Mouse (Mus musculus) limb, embryonic 11.5 days (tissue): ENCODE measurements around the gene Scarb1. TPM values are rescaled to one million over a fixed set of nuclear protein-coding genes. Genes with fewer than 3 reads are reported as not detected.
A peak's percentile ranks its signal among the peaks of the same experiment; 100 is the strongest.

ENCODE experiments used
- ATAC-seq: fragments of 200-750 bp; cut with Nextera tagmentation; 2 replicates; pipeline ENCODE4 v1.8.0; 2017; ENCODE audit warnings: low read depth; ENCODE audit not compliant: insufficient number of reproducible peaks, low FRiP score, low TSS enrichment
- DNase-seq: peaks from one replicate; pipeline ENCODE4 v3.0.0-alpha.2; 2015; ENCODE audit warnings: low spot score
- H3K27ac ChIP-seq: fragments of 300-500 bp; sonication (generic); replicated peaks from 2 replicates; pipeline ENCODE4 v1.5.1; 2014; ENCODE audit warnings: low read depth, mild to moderate bottlenecking, low read length
- H3K27me3 ChIP-seq: fragments of 300-500 bp; sonication (generic); 2 replicates; pipeline ENCODE4 v1.6.1; 2014; ENCODE audit warnings: mild to moderate bottlenecking, low read length, mixed read lengths; ENCODE audit not compliant: control insufficient read depth, insufficient read depth
- H3K36me3 ChIP-seq: fragments of 300-500 bp; sonication (generic); 2 replicates; pipeline ENCODE4 v1.6.1; 2014; ENCODE audit warnings: mild to moderate bottlenecking, low read length, moderate library complexity, mixed read lengths; ENCODE audit not compliant: control insufficient read depth, insufficient read depth
- H3K4me1 ChIP-seq: fragments of 300-500 bp; sonication (generic); 2 replicates; pipeline ENCODE4 v1.6.1; 2014; ENCODE audit warnings: low read length, mixed read lengths; ENCODE audit not compliant: control insufficient read depth, insufficient read depth
- H3K4me2 ChIP-seq: fragments of 300-500 bp; sonication (generic); 2 replicates; pipeline ENCODE4 v1.6.1; 2014; ENCODE audit warnings: low read depth, mild to moderate bottlenecking, moderate library complexity; ENCODE audit not compliant: severe bottlenecking
- H3K4me3 ChIP-seq: fragments of 300-500 bp; sonication (generic); 2 replicates; pipeline ENCODE4 v1.5.1; 2014; ENCODE audit warnings: low read depth, low read length
- H3K9ac ChIP-seq: fragments of 300-500 bp; sonication (generic); 2 replicates; pipeline ENCODE4 v1.6.1; 2014; ENCODE audit warnings: mild to moderate bottlenecking, low read length
- H3K9me3 ChIP-seq: fragments of 300-500 bp; sonication (generic); 2 replicates; pipeline ENCODE4 v1.6.1; 2016; ENCODE audit warnings: low read length; ENCODE audit not compliant: control insufficient read depth
- WGBS: fragments of 180-500 bp; shearing (Covaris S2); extraction: QIAGEN DNeasy Blood & Tissue Kit; methylation state at CpG from one replicate; pipeline ENCODE4 v1.1.7; 2014; 5-methylcytosine and 5-hydroxymethylcytosine counted together
- polyA plus RNA-seq: library from polyadenylated mRNA; unstranded; fragments of >200 nt; fragmentation: Nextera tagmentation; extraction: Ambion mirVana; gene quantifications from 2 replicates; pipeline ENCODE4 v1.2.1, GENCODE M21; 2014

Gene Scarb1
- polyA plus RNA-seq, 1 experiment from 2014 or later: 30.3 TPM

GRCm38 (mm10) chr5:125355650-125356049 is 14.8 kb upstream of the Scarb1 start:
- Histone ChIP-seq H3K4me1 (no peaks in the 10 kb centered on the region), H3K27ac (no peak overlapping the region), H3K27me3 (no peaks in the 10 kb centered on the region), H3K4me3 (no peak overlapping the region), H3K36me3 (no peaks in the 10 kb centered on the region), H3K9ac (no peak overlapping the region), H3K9me3 (no peaks in the 10 kb centered on the region), H3K4me2 (no peak overlapping the region)
- ATAC-seq (no peak), DNase-seq (no peak)
- WGBS: 47% methylated on average over 7 of the region's 7 CpGs

GRCm38 (mm10) chr5:125354885-125355492 is 14.1 kb upstream of the Scarb1 start:
- no peak for DNase-seq
- 0 out of 2 replicates have a peak, but pooled peaks have one; percentile 26 for ATAC-seq
- 56% methylated on average over 7 of the region's 7 CpGs for WGBS

DNA sequence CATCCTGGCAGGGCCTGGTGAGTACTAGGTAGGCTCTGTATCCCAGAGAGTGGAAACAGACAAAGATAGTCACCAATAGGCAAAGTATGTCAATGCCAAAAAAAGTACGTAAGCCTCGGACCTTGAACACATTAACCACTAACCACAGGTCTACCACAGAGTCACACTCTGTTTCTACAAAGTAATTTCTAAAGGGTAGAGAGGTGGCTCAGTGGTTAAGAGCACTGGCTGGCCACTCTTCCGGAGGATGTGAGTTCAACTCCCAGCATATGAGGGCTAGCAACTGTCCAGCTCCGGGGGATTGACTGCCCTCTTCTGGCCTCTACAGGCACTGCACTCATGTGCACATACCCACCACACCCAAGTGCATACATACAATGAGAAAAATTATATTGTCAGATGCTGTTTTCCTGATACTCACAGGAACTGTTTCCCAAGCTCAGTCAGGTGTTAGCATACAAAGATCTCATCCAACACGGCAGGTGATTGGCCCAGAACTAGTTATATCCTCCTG is 11.9 kb upstream of the Scarb1 start:
- no peaks in the 10 kb centered on the region for H3K36me3 ChIP-seq
- ATAC-seq: no peak
- H3K4me2 ChIP-seq: no peak overlapping the region
- H3K9ac ChIP-seq: no peak overlapping the region
- no peak overlapping the region for H3K27ac ChIP-seq
- 93% methylated on average over 5 of the region's 5 CpGs for WGBS
- H3K27me3 ChIP-seq: no peaks in the 10 kb centered on the region
- no peak for DNase-seq
- no peaks in the 10 kb centered on the region for H3K9me3 ChIP-seq
- H3K4me3 ChIP-seq: no peak overlapping the region
- H3K4me1 ChIP-seq: no peaks in the 10 kb centered on the region

More at GRCm38 (mm10) chr5:125354885-125355492, 14.1 kb upstream of the Scarb1 start:
- Histone ChIP-seq H3K27me3 (no peaks in the 10 kb centered on the region), H3K4me1 (no peaks in the 10 kb centered on the region), H3K9me3 (no peaks in the 10 kb centered on the region), H3K36me3 (no peaks in the 10 kb centered on the region), H3K4me3 (no peak overlapping the region), H3K9ac (no peak overlapping the region), H3K27ac (no peak overlapping the region), H3K4me2 (no peak overlapping the region)

DNA sequence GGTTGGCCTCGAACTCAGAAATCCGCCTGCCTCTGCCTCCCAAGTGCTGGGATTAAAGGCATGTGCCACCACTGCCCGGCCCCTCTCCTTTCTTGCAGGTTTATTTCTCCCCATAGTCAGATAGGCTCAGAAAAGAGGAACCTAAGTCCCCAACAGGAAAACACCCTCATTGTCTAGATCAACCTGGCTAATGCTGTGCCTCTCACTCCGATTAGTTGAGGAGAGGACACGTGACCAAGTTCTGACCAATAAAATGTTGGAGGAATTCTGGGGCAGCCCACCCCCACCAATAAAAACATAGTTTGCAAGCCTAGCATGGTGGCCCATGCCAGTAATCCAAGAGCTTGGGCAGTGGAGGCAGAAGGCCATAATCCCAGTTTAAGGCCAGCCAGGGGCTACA is 11.0 kb upstream of the Scarb1 start:
- H3K36me3 ChIP-seq: no peaks in the 10 kb centered on the region
- no peak overlapping the region for H3K9ac ChIP-seq
- H3K27ac ChIP-seq: no peak overlapping the region
- H3K27me3 ChIP-seq: no peaks in the 10 kb centered on the region
- H3K4me2 ChIP-seq: no peak overlapping the region
- no peak overlapping the region for H3K4me3 ChIP-seq
- H3K4me1 ChIP-seq: no peaks in the 10 kb centered on the region
- 94% methylated on average over 5 of the region's 5 CpGs for WGBS
- DNase-seq: no peak
- no peaks in the 10 kb centered on the region for H3K9me3 ChIP-seq
- ATAC-seq: no peak

DNA sequence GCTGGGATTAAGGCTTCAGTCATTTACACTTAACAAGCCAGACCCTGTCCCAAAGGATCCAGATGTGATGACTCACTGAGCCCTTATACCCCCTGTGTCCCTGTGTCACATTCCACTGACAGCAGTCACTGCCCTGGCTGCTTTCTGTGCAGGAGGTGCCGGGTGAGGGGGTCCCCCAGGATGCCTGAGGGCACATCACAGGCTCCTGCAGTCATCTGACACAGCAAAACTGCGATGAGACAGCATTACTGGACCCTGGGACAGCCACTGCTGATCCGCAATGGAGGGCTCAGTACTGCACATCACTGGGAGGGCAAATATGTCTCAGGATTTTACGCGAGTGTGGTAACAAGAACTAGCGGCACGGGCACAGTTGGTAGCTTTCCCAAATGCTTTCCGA is 10.2 kb upstream of the Scarb1 start:
- Histone ChIP-seq H3K9ac (no peak overlapping the region), H3K9me3 (no peaks in the 10 kb centered on the region), H3K4me2 (no peak overlapping the region), H3K27ac (no peak overlapping the region), H3K4me3 (no peak overlapping the region), H3K27me3 (no peaks in the 10 kb centered on the region), H3K4me1 (no peaks in the 10 kb centered on the region), H3K36me3 (no peaks in the 10 kb centered on the region)
- WGBS: 82% methylated on average over 8 of the region's 8 CpGs
- ATAC-seq: no peak
- no peak for DNase-seq

DNA sequence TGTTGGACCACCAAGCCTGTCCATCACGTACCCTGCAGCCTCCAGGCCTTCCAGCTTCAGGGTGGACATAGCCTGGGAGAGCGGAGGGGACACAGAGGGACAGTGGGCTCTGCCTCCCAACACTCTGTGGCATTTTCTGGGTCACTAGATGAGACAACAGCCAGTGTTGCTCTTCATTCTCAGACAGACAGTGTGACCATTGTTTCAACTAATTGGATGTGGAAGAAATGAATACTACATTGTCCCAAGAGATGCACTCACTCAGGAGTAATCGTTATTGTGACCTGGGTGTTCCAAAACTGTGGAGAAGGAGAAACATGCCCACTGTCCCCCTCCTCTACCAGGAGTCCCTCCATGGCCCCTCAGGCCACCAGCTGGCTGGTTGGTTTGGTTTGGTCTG is 8.5 kb upstream of the Scarb1 start:
- WGBS: 87% methylated on average over 3 of the region's 3 CpGs
- no peak overlapping the region for H3K9ac ChIP-seq
- no peaks in the 10 kb centered on the region for H3K36me3 ChIP-seq
- H3K9me3 ChIP-seq: no peaks in the 10 kb centered on the region
- H3K4me1 ChIP-seq: no peaks in the 10 kb centered on the region
- H3K4me2 ChIP-seq: no peak overlapping the region
- ATAC-seq: no peak
- no peak for DNase-seq
- H3K27ac ChIP-seq: no peak overlapping the region
- H3K4me3 ChIP-seq: no peak overlapping the region
- no peaks in the 10 kb centered on the region for H3K27me3 ChIP-seq

DNA sequence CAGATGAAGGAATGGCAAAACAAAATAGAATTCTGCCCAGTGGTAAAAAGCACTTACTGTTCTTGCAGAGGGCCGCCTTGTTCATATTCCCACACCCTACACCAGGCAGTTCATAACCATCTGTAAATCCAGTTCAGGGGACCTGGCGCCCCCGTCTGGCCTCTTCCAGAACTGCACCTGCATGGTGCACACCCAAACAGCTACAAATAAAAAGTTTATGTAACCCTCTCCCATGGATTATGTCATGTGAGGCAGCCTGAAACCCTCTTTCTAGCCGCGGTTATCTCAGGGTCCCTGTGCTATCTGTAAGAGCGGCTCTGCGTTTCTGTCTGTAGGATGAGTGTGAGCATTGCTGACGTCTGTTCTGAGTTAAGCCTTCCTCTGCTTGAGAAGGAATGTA is 7.6 kb upstream of the Scarb1 start:
- Histone ChIP-seq H3K4me2 (no peak overlapping the region), H3K9ac (no peak overlapping the region), H3K9me3 (no peaks in the 10 kb centered on the region), H3K27ac (no peak overlapping the region), H3K4me3 (no peak overlapping the region), H3K36me3 (no peaks in the 10 kb centered on the region), H3K27me3 (no peaks in the 10 kb centered on the region), H3K4me1 (no peaks in the 10 kb centered on the region)
- 31% methylated on average over 8 of the region's 8 CpGs for WGBS
- peak; percentile 70 for DNase-seq
- no peak for ATAC-seq

GRCm38 (mm10) chr5:125348067-125348466 is 7.2 kb upstream of the Scarb1 start:
- no peak for DNase-seq
- H3K9ac ChIP-seq: no peak overlapping the region
- no peaks in the 10 kb centered on the region for H3K4me1 ChIP-seq
- 73% methylated on average over 7 of the region's 7 CpGs for WGBS
- no peak overlapping the region for H3K27ac ChIP-seq
- H3K27me3 ChIP-seq: no peaks in the 10 kb centered on the region
- no peaks in the 10 kb centered on the region for H3K9me3 ChIP-seq
- ATAC-seq: no peak
- no peak overlapping the region for H3K4me3 ChIP-seq
- no peaks in the 10 kb centered on the region for H3K36me3 ChIP-seq
- H3K4me2 ChIP-seq: no peak overlapping the region

DNA sequence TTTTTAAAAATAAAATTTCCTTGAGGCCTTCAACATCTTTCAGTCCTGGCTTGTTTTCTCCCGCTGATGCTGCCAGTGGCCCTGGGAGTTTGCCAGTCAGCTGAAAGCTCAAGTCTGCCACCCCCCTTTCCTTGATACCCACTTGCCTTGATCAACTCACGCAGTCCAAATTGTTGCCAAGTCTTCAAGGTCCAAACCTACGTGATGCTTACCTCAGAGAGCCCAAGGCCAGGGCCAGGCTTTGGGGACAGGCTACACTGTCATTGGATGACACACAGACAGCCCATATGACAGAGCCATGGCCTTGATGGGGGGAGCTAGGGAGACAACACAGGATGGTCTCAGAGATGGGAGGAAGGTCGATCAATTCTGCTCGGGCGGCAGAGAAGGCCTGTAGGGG is 3.4 kb upstream of the Scarb1 start:
- ATAC-seq: no peak
- no peak overlapping the region for H3K27ac ChIP-seq
- H3K9ac ChIP-seq: no peak overlapping the region
- 87% methylated on average over 6 of the region's 6 CpGs for WGBS
- H3K36me3 ChIP-seq: no peaks in the 10 kb centered on the region
- no peaks in the 10 kb centered on the region for H3K27me3 ChIP-seq
- H3K4me2 ChIP-seq: no peak overlapping the region
- no peak for DNase-seq
- no peaks in the 10 kb centered on the region for H3K9me3 ChIP-seq
- H3K4me1 ChIP-seq: peaks cover 10% of the 10 kb centered on the region; the same call in 1 of the 2 replicates
- H3K4me3 ChIP-seq: no peak overlapping the region
